ENCODE assay signal across 9 mouse cellular contexts in the genomic region with DNA sequence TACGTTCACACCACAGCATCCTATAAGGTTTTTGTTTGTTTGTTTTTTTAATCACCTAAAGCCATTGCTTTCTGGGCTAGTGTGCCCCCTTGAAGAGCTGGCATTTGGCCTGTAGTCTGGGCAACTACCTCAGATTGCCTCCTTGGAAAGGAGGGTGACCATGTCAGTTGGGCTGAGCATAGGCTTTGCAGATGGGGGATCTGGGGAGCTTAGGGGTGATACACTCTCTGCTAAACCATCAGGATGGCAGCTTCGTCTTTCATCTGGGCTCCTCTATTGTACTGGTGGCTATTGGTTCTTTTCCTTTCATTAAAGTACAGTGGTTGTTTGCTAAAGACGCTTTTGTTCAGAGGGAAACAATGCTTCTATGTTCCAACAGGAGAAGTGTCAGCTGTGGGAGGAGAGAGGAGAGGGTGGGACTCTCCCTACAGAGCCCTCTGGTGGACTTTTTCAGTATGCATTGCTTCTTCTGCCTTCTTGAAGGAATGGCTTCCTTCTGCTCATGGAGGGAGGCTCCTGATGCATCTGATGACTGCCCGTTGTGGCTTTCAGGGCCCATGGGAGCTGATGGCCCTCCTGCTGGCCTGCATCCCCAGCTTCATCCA.
DNase-seq lines count a peak whose midpoint lies in the region; ATAC-seq and TF ChIP-seq lines count a peak whose summit lies in the region.
"Had no signal": no experiment of that assay in that cellular context is flagged by ENCODE, and none has a peak within 500 bp of the region (broad histone marks: within the 10 kb centered on the region; RNA-seq: fewer than 3 reads in every experiment).

No protein-coding gene starts in this region.

- TF ChIP-seq POLR2A in lung, adult 2 months (IDR thresholded peaks at IDR 0.05; ENCODE audit: borderline replicate concordance, extremely low read depth, low read depth, low read length) = no peak

- H3K27me3 ChIP-seq in G1E (ENCODE audit: insufficient read depth, low read length) = peaks cover 28% of the 10 kb centered on the region
- H3K27me3 ChIP-seq in heart, postnatal 0 days (ENCODE audit: control insufficient read depth, insufficient read depth, low read length) = no peaks in the 10 kb centered on the region
- no peaks in the 10 kb centered on the region for H3K27me3 ChIP-seq in stomach, postnatal 0 days (ENCODE audit: control insufficient read depth, insufficient read depth, low read length)

- no peak overlapping the region for H3K4me3 ChIP-seq in left cerebral cortex, adult 2 months
- no peak overlapping the region for H3K4me3 ChIP-seq in G1E (ENCODE audit: low read depth, low read length)
- H3K4me3 ChIP-seq in heart, postnatal 0 days (ENCODE audit: low read depth, low read length) = no peak overlapping the region
- no peak overlapping the region for H3K4me3 ChIP-seq in lung, adult 2 months (replicated peaks; ENCODE audit: extremely low read depth, low read depth, low read length)
- H3K4me3 ChIP-seq in stomach, postnatal 0 days (ENCODE audit: low read depth, low read length) = no peak overlapping the region
- H3K4me3 ChIP-seq: erythroblast, embryonic 14.5 days had no signal

- DNase-seq in left cerebral cortex, adult 2 months (ENCODE audit: extremely low spot score in 1 of 2, low spot score in 2 of 2) = peak in 1 of 2 experiments; percentile 29
- DNase-seq in left cerebral cortex, postnatal 36 days (ENCODE audit: low spot score in 2 of 2) = no peak
- no peak for DNase-seq in G1E (ENCODE audit: low spot score)
- DNase-seq in cerebellum, adult 11 months = peak; percentile 10
- DNase-seq in heart, postnatal 0 days (ENCODE audit: low spot score) = peak; percentile 55
- DNase-seq in lung, adult 2 months = no peak
- DNase-seq in stomach, postnatal 0 days (ENCODE audit: low spot score) = peak; percentile 42
- no peak for DNase-seq in right cerebral cortex, postnatal 25 days

- TF ChIP-seq EP300 in heart, postnatal 0 days (IDR thresholded peaks at IDR 0.05; ENCODE audit: low read depth) = no peak
- no peak for TF ChIP-seq EP300 in stomach, postnatal 0 days (optimal IDR thresholded peaks at IDR 0.05)

- 37% methylated on average over 4 of the region's 4 CpGs for whole genome bisulfite sequencing in heart, postnatal 0 days
- 33% methylated on average over 4 of the region's 4 CpGs for WGBS in lung, adult 2 months
- WGBS in stomach, postnatal 0 days = 48% methylated on average over 4 of the region's 4 CpGs

- H3K27ac ChIP-seq in left cerebral cortex, adult 2 months = no peak overlapping the region; the same call in 1 of the 2 replicates
- H3K27ac ChIP-seq in heart, postnatal 0 days (ENCODE audit: low read depth) = 0 out of 2 replicates have a peak overlapping the region, but pooled peaks have one; percentile 25
- no peak overlapping the region for H3K27ac ChIP-seq in stomach, postnatal 0 days (replicated peaks)

- no peaks in the 10 kb centered on the region for H3K36me3 ChIP-seq in G1E (replicated peaks)
- H3K36me3 ChIP-seq in heart, postnatal 0 days (replicated peaks; ENCODE audit: control insufficient read depth, insufficient read depth, low read length) = no peaks in the 10 kb centered on the region
- H3K36me3 ChIP-seq in stomach, postnatal 0 days (ENCODE audit: control insufficient read depth, insufficient read depth, low read length) = no peaks in the 10 kb centered on the region

- H3K9me3 ChIP-seq in G1E (replicated peaks) = no peaks in the 10 kb centered on the region
- H3K9me3 ChIP-seq in heart, postnatal 0 days (replicated peaks; ENCODE audit: control insufficient read depth, low read length) = no peaks in the 10 kb centered on the region
- no peaks in the 10 kb centered on the region for H3K9me3 ChIP-seq in stomach, postnatal 0 days (ENCODE audit: control insufficient read depth, low read length)

- peak; percentile 65 for TF ChIP-seq CTCF in left cerebral cortex, adult 2 months (IDR thresholded peaks at IDR 0.05)
- TF ChIP-seq CTCF in G1E (IDR thresholded peaks at IDR 0.05; ENCODE audit: low read depth, low read length) = peak; percentile 18; the same call in 1 of the 2 replicates
- TF ChIP-seq CTCF in heart, postnatal 0 days (IDR thresholded peaks at IDR 0.05; ENCODE audit: low read depth) = peak; percentile 70
- TF ChIP-seq CTCF in lung, adult 2 months (IDR thresholded peaks at IDR 0.05; ENCODE audit: insufficient read depth, low read length) = peak; percentile 52
- peak; percentile 80 for TF ChIP-seq CTCF in stomach, postnatal 0 days (IDR thresholded peaks at IDR 0.05; ENCODE audit: low read depth)

- H3K9ac ChIP-seq in heart, postnatal 0 days (replicated peaks; ENCODE audit: low read depth, low read length) = no peak overlapping the region
- H3K9ac ChIP-seq in stomach, postnatal 0 days (ENCODE audit: low read length) = no peak overlapping the region

- peak; percentile 25; the same call in 1 of the 2 replicates for ATAC-seq in G1E (ENCODE audit: extremely low read depth, insufficient number of reproducible peaks, low FRiP score, poor library complexity, severe bottlenecking)
- no peak for ATAC-seq in heart, postnatal 0 days (ENCODE audit: insufficient read depth, low read depth)
- ATAC-seq in stomach, postnatal 0 days (ENCODE audit: low FRiP score, low TSS enrichment) = peak; percentile 58; the same call in 1 of the 2 replicates

- H3K4me2 ChIP-seq in heart, postnatal 0 days (ENCODE audit: low read depth, low read length) = no peak overlapping the region
- H3K4me2 ChIP-seq in stomach, postnatal 0 days (replicated peaks; ENCODE audit: low read depth) = no peak overlapping the region

- H3K4me1 ChIP-seq in G1E (ENCODE audit: insufficient read depth, low read depth, low read length) = peaks cover 61% of the 10 kb centered on the region
- no peaks in the 10 kb centered on the region for H3K4me1 ChIP-seq in heart, postnatal 0 days (ENCODE audit: control insufficient read depth, insufficient read depth)
- peaks cover 24% of the 10 kb centered on the region for H3K4me1 ChIP-seq in lung, adult 2 months (ENCODE audit: control insufficient read depth, insufficient read depth, low read length)
- peaks cover 5% of the 10 kb centered on the region for H3K4me1 ChIP-seq in stomach, postnatal 0 days (replicated peaks; ENCODE audit: control insufficient read depth, insufficient read depth)

- intact Hi-C loops in left cerebral cortex, adult 2 months (cut with DNase I) = loop anchor here (5.0 kb wide), 1 partner anchor 47 kb away; no protein-coding TSS in a partner anchor
- intact Hi-C loops in left cerebral cortex, postnatal 36 days (cut with DNase I) = loop anchor here (10.0 kb wide), 1 partner anchor 271 kb away; no protein-coding TSS in a partner anchor

Comparison
In these comparisons a context has a peak if more than half of its experiments do, and no peak if none do; other contexts are left out.
1. DNase-seq: peak in cerebellum, adult 11 months (single experiment), heart, postnatal 0 days (single experiment) and stomach, postnatal 0 days (single experiment); none in left cerebral cortex, postnatal 36 days (0 of 2), G1E (single experiment), lung, adult 2 months (single experiment) and right cerebral cortex, postnatal 25 days (single experiment).
2. CTCF ChIP-seq: peak in every context shown above with its lines; median percentile 80 in stomach, postnatal 0 days; 70 in heart, postnatal 0 days; 65 in left cerebral cortex, adult 2 months; 52 in lung, adult 2 months; 18 in G1E.